Comparison of ENCODE assay signal across 11 mouse cellular contexts in the genomic region with DNA sequence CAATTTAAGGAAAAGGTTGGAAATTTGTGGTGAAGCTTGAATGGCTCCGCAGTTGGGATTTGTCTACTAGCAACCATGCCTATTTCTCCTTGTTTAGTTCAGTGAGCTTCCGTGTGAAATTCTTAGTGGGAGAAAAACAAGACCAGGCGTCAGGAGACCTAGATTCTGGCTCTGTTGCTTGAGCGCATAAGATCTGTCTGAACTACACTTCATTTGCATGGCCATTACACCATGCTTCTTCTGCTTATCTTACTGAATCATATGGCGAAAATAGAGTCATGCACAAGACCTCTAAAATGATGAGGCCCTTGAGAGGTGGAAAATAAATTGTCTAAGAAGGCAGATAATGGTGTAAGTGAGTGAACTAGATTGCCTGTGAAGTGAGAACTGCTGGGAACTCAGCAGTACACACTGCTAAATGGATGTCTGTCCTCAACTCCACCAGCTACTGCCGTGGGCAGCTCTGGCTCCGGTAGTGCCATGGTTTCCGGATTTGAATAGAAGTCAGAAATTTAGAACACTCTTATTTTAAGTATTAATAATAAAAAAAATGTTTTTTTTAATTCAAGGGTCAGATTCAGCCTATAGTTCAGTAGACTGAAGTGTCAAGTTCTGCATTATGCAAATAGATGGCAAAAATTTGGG. TPM values are rescaled to one million over a fixed set of nuclear protein-coding genes. Genes with fewer than 3 reads are reported as not detected.
DNase-seq lines count a peak whose midpoint lies in the region; ATAC-seq lines count a peak whose summit lies in the region.
"Had no signal": no experiment of that assay in that cellular context is flagged by ENCODE, and none has a peak within 500 bp of the region (broad histone marks: within the 10 kb centered on the region; RNA-seq: fewer than 3 reads in every experiment).

No protein-coding gene starts in this region.

- H3K9ac ChIP-seq in forebrain, embryonic 14.5 days (ENCODE audit: low read length), result no peak overlapping the region
- H3K9ac ChIP-seq in kidney, embryonic 15.5 days, result no peak overlapping the region
- peak overlapping the region; percentile 90 for H3K9ac ChIP-seq in liver, embryonic 12.5 days

- no peak for DNase-seq in forebrain, embryonic 10.5 days (ENCODE audit: extremely low spot score, low spot score)
- no peak for DNase-seq in forebrain, embryonic 14.5 days (ENCODE audit: low spot score)
- DNase-seq in kidney, postnatal 14 days, result no peak
- peak; percentile 29 for DNase-seq in R1 (ENCODE audit: low read depth, low spot score)
- no peak for DNase-seq in cerebellum, postnatal 36 days
- no peak for DNase-seq in thymus, adult 18-20 months
- DNase-seq: retina, postnatal 1 day had no signal

- peak overlapping the region; percentile 99 for H3K27ac ChIP-seq in forebrain, embryonic 10.5 days
- no peak overlapping the region for H3K27ac ChIP-seq in forebrain, embryonic 14.5 days (ENCODE audit: low read depth, low read length)
- H3K27ac ChIP-seq in kidney, embryonic 15.5 days, result peak overlapping the region; percentile 99
- peak overlapping the region; percentile 97 for H3K27ac ChIP-seq in liver, embryonic 12.5 days

- no peaks in the 10 kb centered on the region for H3K9me3 ChIP-seq in forebrain, embryonic 10.5 days
- H3K9me3 ChIP-seq in forebrain, embryonic 14.5 days (replicated peaks; ENCODE audit: control insufficient read depth, low read length), result no peaks in the 10 kb centered on the region
- no peaks in the 10 kb centered on the region for H3K9me3 ChIP-seq in kidney, embryonic 15.5 days (replicated peaks)
- H3K9me3 ChIP-seq in liver, embryonic 12.5 days (replicated peaks), result no peaks in the 10 kb centered on the region

- H3K4me2 ChIP-seq in forebrain, embryonic 14.5 days (ENCODE audit: low read length), result no peak overlapping the region
- H3K4me2 ChIP-seq in kidney, embryonic 15.5 days, result peak overlapping the region; percentile 66; the same call in 1 of the 2 replicates
- peak overlapping the region; percentile 89 for H3K4me2 ChIP-seq in liver, embryonic 12.5 days

- H3K27me3 ChIP-seq in forebrain, embryonic 10.5 days (ENCODE audit: poor library complexity, severe bottlenecking), result no peaks in the 10 kb centered on the region
- no peaks in the 10 kb centered on the region for H3K27me3 ChIP-seq in forebrain, embryonic 14.5 days (replicated peaks; ENCODE audit: control insufficient read depth, insufficient read depth, low read length)
- no peaks in the 10 kb centered on the region for H3K27me3 ChIP-seq in kidney, embryonic 15.5 days
- no peaks in the 10 kb centered on the region for H3K27me3 ChIP-seq in liver, embryonic 12.5 days (replicated peaks)

- 90% methylated on average over 8 of the region's 8 CpGs for WGBS in forebrain, embryonic 10.5 days
- WGBS in forebrain, embryonic 14.5 days, result 88% methylated on average over 8 of the region's 8 CpGs
- 87% methylated on average over 8 of the region's 8 CpGs for WGBS in kidney, embryonic 15.5 days
- 55% methylated on average over 8 of the region's 8 CpGs for WGBS in liver, embryonic 12.5 days (ENCODE audit: insufficient replicate concordance)

- peaks cover 72% of the 10 kb centered on the region for H3K4me1 ChIP-seq in forebrain, embryonic 10.5 days
- H3K4me1 ChIP-seq in forebrain, embryonic 14.5 days (ENCODE audit: control insufficient read depth, insufficient read depth, low read length), result peaks cover 23% of the 10 kb centered on the region
- peaks cover 53% of the 10 kb centered on the region for H3K4me1 ChIP-seq in kidney, embryonic 15.5 days
- H3K4me1 ChIP-seq in liver, embryonic 12.5 days, result peaks cover 75% of the 10 kb centered on the region

- H3K4me3 ChIP-seq in forebrain, embryonic 10.5 days, result peak overlapping the region; percentile 71; the same call in 1 of the 2 replicates
- H3K4me3 ChIP-seq in forebrain, embryonic 14.5 days (ENCODE audit: low read depth, low read length), result no peak overlapping the region
- H3K4me3 ChIP-seq in kidney, embryonic 15.5 days (replicated peaks), result no peak overlapping the region
- no peak overlapping the region for H3K4me3 ChIP-seq in liver, embryonic 12.5 days

- ATAC-seq in forebrain, embryonic 14.5 days, result no peak
- ATAC-seq in kidney, embryonic 15.5 days (replicated peaks; ENCODE audit: low FRiP score), result no peak
- ATAC-seq in liver, embryonic 12.5 days, result peak; percentile 8; the same call in 1 of the 2 replicates

- peaks cover 8% of the 10 kb centered on the region for H3K36me3 ChIP-seq in forebrain, embryonic 10.5 days (replicated peaks)
- no peaks in the 10 kb centered on the region for H3K36me3 ChIP-seq in forebrain, embryonic 14.5 days (ENCODE audit: control insufficient read depth, insufficient read depth, low read length)
- H3K36me3 ChIP-seq in kidney, embryonic 15.5 days, result no peaks in the 10 kb centered on the region
- 0 out of 2 replicates have a peak, but pooled peaks cover 5% of the 10 kb centered on the region for H3K36me3 ChIP-seq in liver, embryonic 12.5 days

RNA-seq across cellular contexts. Expression of gene Zfp219, which starts 1.2 kb away (rescaled TPM):
- 85.4 and 87.6 TPM in 2 replicates for polyA plus RNA-seq in forebrain, embryonic 10.5 days (2016; fragmentation: Nextera tagmentation; extraction: Ambion mirVana)
- 41.0 and 42.0 TPM in 2 replicates for polyA plus RNA-seq in forebrain, embryonic 14.5 days (2014; fragmentation: Nextera tagmentation; extraction: Ambion mirVana)
- polyA plus RNA-seq in kidney, embryonic 15.5 days (2015; fragmentation: Nextera tagmentation; extraction: Ambion mirVana), result 38.5 and 43.8 TPM in 2 replicates
- 15.3 and 15.8 TPM in 2 replicates for polyA plus RNA-seq in liver, embryonic 12.5 days (2016; fragmentation: Nextera tagmentation; extraction: Ambion mirVana)

RNA-seq across cellular contexts. Expression of gene Tmem253, which starts 6.2 kb away (rescaled TPM):
- polyA plus RNA-seq in forebrain, embryonic 10.5 days (2016; fragmentation: Nextera tagmentation; extraction: Ambion mirVana), result 0.63 and 0.96 TPM in 2 replicates
- polyA plus RNA-seq in forebrain, embryonic 14.5 days (2014; fragmentation: Nextera tagmentation; extraction: Ambion mirVana), result 0.46 and 0.56 TPM in 2 replicates
- polyA plus RNA-seq in kidney, embryonic 15.5 days (2015; fragmentation: Nextera tagmentation; extraction: Ambion mirVana), result 0.93 and 1.1 TPM in 2 replicates
- polyA plus RNA-seq in liver, embryonic 12.5 days (2016; fragmentation: Nextera tagmentation; extraction: Ambion mirVana), result 0.32 and 0.39 TPM in 2 replicates

RNA-seq across cellular contexts. Expression of gene Olfr221, which starts 20.6 kb away (rescaled TPM):
- not detected in 2 replicates for polyA plus RNA-seq in forebrain, embryonic 10.5 days (2016; fragmentation: Nextera tagmentation; extraction: Ambion mirVana)
- polyA plus RNA-seq in forebrain, embryonic 14.5 days (2014; fragmentation: Nextera tagmentation; extraction: Ambion mirVana), result not detected in 2 replicates
- not detected in 2 replicates for polyA plus RNA-seq in kidney, embryonic 15.5 days (2015; fragmentation: Nextera tagmentation; extraction: Ambion mirVana)
- not detected in 2 replicates for polyA plus RNA-seq in liver, embryonic 12.5 days (2016; fragmentation: Nextera tagmentation; extraction: Ambion mirVana)
- polyA plus RNA-seq: large intestine, adult 2 months; limb, embryonic 14.5 days had no signal

RNA-seq across cellular contexts. Expression of gene Arhgef40, which starts 37.2 kb away (rescaled TPM):
- 97.5 and 102 TPM in 2 replicates for polyA plus RNA-seq in forebrain, embryonic 10.5 days (2016; fragmentation: Nextera tagmentation; extraction: Ambion mirVana)
- 49.5 and 51.1 TPM in 2 replicates for polyA plus RNA-seq in forebrain, embryonic 14.5 days (2014; fragmentation: Nextera tagmentation; extraction: Ambion mirVana)
- polyA plus RNA-seq in kidney, embryonic 15.5 days (2015; fragmentation: Nextera tagmentation; extraction: Ambion mirVana), result 86.1 and 105 TPM in 2 replicates
- polyA plus RNA-seq in liver, embryonic 12.5 days (2016; fragmentation: Nextera tagmentation; extraction: Ambion mirVana), result 34.8 and 40.1 TPM in 2 replicates
